Mouse (Mus musculus) liver, embryonic 14.5 days (tissue): ENCODE measurements around the gene Gpr25.
A peak's percentile ranks its signal among the peaks of the same experiment; 100 is the strongest.

Experiments
- CTCF ChIP-seq: IDR thresholded peaks from 2 replicates; pipeline ENCODE4 v1.5.1; 2016; ENCODE audit warnings: antibody characterized with exemption, low read depth, control low read depth
- EP300 ChIP-seq: IDR thresholded peaks from 2 replicates; pipeline ENCODE4 v1.6.1; 2016; ENCODE audit warnings: antibody characterized with exemption, low read depth

DNA sequence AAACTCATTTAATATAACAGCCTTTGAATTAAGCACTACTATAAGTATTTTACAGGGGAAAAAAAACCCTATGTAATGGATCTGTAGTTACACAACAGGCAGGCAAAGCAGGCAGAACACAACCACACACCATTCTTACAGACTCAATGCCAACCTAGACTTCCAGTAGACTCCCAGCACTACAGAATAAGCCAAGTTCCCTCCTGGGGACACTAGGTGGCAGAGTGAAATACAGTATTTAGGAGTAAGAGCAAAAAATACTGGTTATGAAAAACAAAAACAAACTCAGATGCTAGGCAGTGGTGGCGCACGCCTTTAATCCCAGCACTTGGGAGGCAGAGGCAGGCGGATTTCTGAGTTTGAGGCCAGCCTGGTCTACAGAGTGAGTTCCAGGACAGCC, 45.8 kb upstream of the Gpr25 start:
- TF ChIP-seq CTCF = peak; percentile 50
- no peak for TF ChIP-seq EP300
